8 mouse cellular contexts compared by ENCODE assay signal in genomic region chr14:84445503-84446410, GRCm38 (mm10). TPM values are rescaled to one million over a fixed set of nuclear protein-coding genes. Genes with fewer than 3 reads are reported as not detected.
DNase-seq lines count a peak whose midpoint lies in the region; ATAC-seq lines count a peak whose summit lies in the region.

No protein-coding gene starts in this region.

- no peaks in the 10 kb centered on the region for H3K36me3 ChIP-seq in hindbrain, embryonic 13.5 days
- H3K36me3 ChIP-seq in stomach, embryonic 15.5 days = no peaks in the 10 kb centered on the region

- H3K4me2 ChIP-seq in hindbrain, embryonic 13.5 days = peak overlapping the region; percentile 94
- peak overlapping the region; percentile 91 for H3K4me2 ChIP-seq in stomach, embryonic 15.5 days

- ATAC-seq in hindbrain, embryonic 13.5 days (ENCODE audit: low FRiP score) = no peak
- no peak for ATAC-seq in stomach, embryonic 15.5 days (ENCODE audit: insufficient read depth, low FRiP score, low read depth)

- peak overlapping the region; percentile 86 for H3K27ac ChIP-seq in hindbrain, embryonic 13.5 days
- no peak overlapping the region for H3K27ac ChIP-seq in stomach, embryonic 15.5 days

- H3K9ac ChIP-seq in hindbrain, embryonic 13.5 days = peak overlapping the region; percentile 79
- H3K9ac ChIP-seq in stomach, embryonic 15.5 days = peak overlapping the region; percentile 9; the same call in 1 of the 2 replicates

- H3K4me1 ChIP-seq in hindbrain, embryonic 13.5 days (replicated peaks) = peaks cover 29% of the 10 kb centered on the region
- H3K4me1 ChIP-seq in stomach, embryonic 15.5 days = peaks cover 17% of the 10 kb centered on the region

- under 1% methylated on average over 59 of the region's 59 CpGs for WGBS in hindbrain, embryonic 13.5 days
- WGBS in stomach, embryonic 15.5 days = under 1% methylated on average over 59 of the region's 59 CpGs

- DNase-seq in adrenal gland, adult (ENCODE audit: inconsistent age in 2 of 2, low spot score in 1 of 2) = peak; percentile 18 to 62
- DNase-seq in cerebellum, adult 8-10 months = peak; percentile 14
- peak; percentile 40 to 67 for DNase-seq in frontal cortex, adult 2 months (ENCODE audit: extremely low spot score in 1 of 2, low spot score in 1 of 2)
- peak; percentile 41 to 50 for DNase-seq in layer of hippocampus, postnatal 25 days (ENCODE audit: extremely low spot score in 1 of 2, low spot score in 1 of 2)
- DNase-seq in mesoderm, embryonic 11.5 days (ENCODE audit: low read depth, low spot score) = peak; percentile 50
- no peak for DNase-seq in spleen, postnatal 14 days (ENCODE audit: low spot score in 2 of 2)

- H3K27me3 ChIP-seq in hindbrain, embryonic 13.5 days = peaks cover 22% of the 10 kb centered on the region
- peaks cover 31% of the 10 kb centered on the region for H3K27me3 ChIP-seq in stomach, embryonic 15.5 days (replicated peaks)

- H3K9me3 ChIP-seq in hindbrain, embryonic 13.5 days = no peaks in the 10 kb centered on the region
- no peaks in the 10 kb centered on the region for H3K9me3 ChIP-seq in stomach, embryonic 15.5 days

- H3K4me3 ChIP-seq in hindbrain, embryonic 13.5 days = peak overlapping the region; percentile 65
- H3K4me3 ChIP-seq in stomach, embryonic 15.5 days (replicated peaks) = peak overlapping the region; percentile 55

RNA-seq across cellular contexts. Expression of gene Pcdh17, which starts 2.4 kb away (rescaled TPM):
- 13.3 and 15.9 TPM in 2 replicates for polyA plus RNA-seq in frontal cortex, adult 2 months (2012; rRNA removed)
- polyA plus RNA-seq in hindbrain, embryonic 13.5 days (2015; fragmentation: Nextera tagmentation; extraction: Ambion mirVana) = 18.8 and 19.2 TPM in 2 replicates
- total RNA-seq in layer of hippocampus, postnatal 25 days (2021) = 10 to 100 TPM; 39.1 to 43.8 TPM
- 6.2 and 6.6 TPM in 2 replicates for polyA plus RNA-seq in stomach, embryonic 15.5 days (2015; fragmentation: Nextera tagmentation; extraction: Ambion mirVana)

Comparison
In these comparisons a context has a peak if more than half of its experiments do, and no peak if none do; other contexts are left out.
1. DNase-seq: peak in adrenal gland, adult (2 of 2), cerebellum, adult 8-10 months (single experiment), frontal cortex, adult 2 months (2 of 2), layer of hippocampus, postnatal 25 days (2 of 2) and mesoderm, embryonic 11.5 days (single experiment); none in spleen, postnatal 14 days (0 of 2).